Mouse (Mus musculus) T-helper 2 cell (primary cell): ENCODE results near the gene Foxo3.

ENCODE experiments used
- in situ Hi-C: fragments of 300-600 bp; cut with MboI, MseI; formaldehyde crosslinking; loops from one replicate; pipeline ENCODE4 v1.15.1; 2025; ENCODE audit warnings: high pct_unique_total_duplicates

Gene Foxo3

GRCm38 (mm10) chr10:42192951-42193350, 83.6 kb downstream of the Foxo3 start:
- in situ Hi-C loops = no loop called here

GRCm38 (mm10) chr10:42189674-42190434, 86.7 kb downstream of the Foxo3 start:
- in situ Hi-C loops = no loop called here

GRCm38 (mm10) chr10:42189037-42189436, 87.5 kb downstream of the Foxo3 start:
- in situ Hi-C loops = no loop called here

GRCm38 (mm10) chr10:42188091-42188490, 88.5 kb downstream of the Foxo3 start:
- in situ Hi-C loops = no loop called here

- in situ Hi-C loops = no loop called here
These were observed 89.6 kb downstream of the Foxo3 start for GRCm38 (mm10) chr10:42186941-42187401.

- in situ Hi-C loops = no loop called here
These were observed 96.2 kb downstream of the Foxo3 start for GRCm38 (mm10) chr10:42180333-42180732.

- in situ Hi-C loops = no loop called here
These were observed 97.8 kb downstream of the Foxo3 start for GRCm38 (mm10) chr10:42178751-42179150.

GRCm38 (mm10) chr10:42177771-42178674, 98.5 kb downstream of the Foxo3 start:
- in situ Hi-C loops = no loop called here

- in situ Hi-C loops = no loop called here
These were observed 102.3 kb downstream of the Foxo3 start for GRCm38 (mm10) chr10:42174283-42174682.

- in situ Hi-C loops = no loop called here
These were observed 102.7 kb downstream of the Foxo3 start for GRCm38 (mm10) chr10:42173839-42174238.

- in situ Hi-C loops = no loop called here
These were observed 105.6 kb downstream of the Foxo3 start for GRCm38 (mm10) chr10:42170889-42171347.

GRCm38 (mm10) chr10:42170201-42170600, 106.4 kb downstream of the Foxo3 start:
- in situ Hi-C loops = no loop called here

- in situ Hi-C loops = no loop called here
These were observed 121.8 kb downstream of the Foxo3 start for GRCm38 (mm10) chr10:42154727-42155126.

GRCm38 (mm10) chr10:42152426-42153205, 123.9 kb downstream of the Foxo3 start:
- in situ Hi-C loops = no loop called here

- in situ Hi-C loops = no loop called here
These were observed 126.8 kb downstream of the Foxo3 start for GRCm38 (mm10) chr10:42149767-42150166.

GRCm38 (mm10) chr10:42148326-42148725, 128.2 kb downstream of the Foxo3 start:
- in situ Hi-C loops = no loop called here

GRCm38 (mm10) chr10:42145221-42145620, 131.3 kb downstream of the Foxo3 start:
- in situ Hi-C loops = no loop called here

GRCm38 (mm10) chr10:42144788-42145187, 131.8 kb downstream of the Foxo3 start:
- in situ Hi-C loops = no loop called here

- in situ Hi-C loops = no loop called here
These were observed 132.4 kb downstream of the Foxo3 start for GRCm38 (mm10) chr10:42144176-42144575.

GRCm38 (mm10) chr10:42142791-42143190, 133.8 kb downstream of the Foxo3 start:
- in situ Hi-C loops = no loop called here

GRCm38 (mm10) chr10:42142081-42142480, 134.5 kb downstream of the Foxo3 start:
- in situ Hi-C loops = no loop called here

- in situ Hi-C loops = no loop called here
These were observed 136.8 kb downstream of the Foxo3 start for GRCm38 (mm10) chr10:42139749-42140148.
